Mouse (Mus musculus): ENCODE data around the gene Haus7.

DNA sequence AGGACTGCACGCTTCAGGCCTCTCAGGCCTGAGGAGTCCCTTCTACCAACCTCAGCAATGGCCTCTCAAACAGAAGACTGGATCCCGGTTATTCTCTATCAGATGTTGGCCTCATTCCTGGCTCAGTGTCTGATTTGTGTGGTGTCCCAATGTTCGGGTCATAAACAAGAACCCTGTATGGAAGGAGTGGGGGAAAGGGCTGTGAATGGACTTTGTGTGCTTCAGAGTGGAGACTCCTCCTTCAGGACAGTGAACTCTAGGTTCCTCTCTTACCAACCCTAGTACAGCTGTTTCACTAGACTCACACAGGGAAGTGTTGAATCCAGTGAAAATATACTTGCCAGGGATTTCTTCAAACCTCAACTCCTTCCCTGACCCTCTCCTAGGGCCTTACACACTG is 9.5 kb upstream of the Haus7 start:
- TF ChIP-seq CTCF (IDR thresholded peaks at IDR 0.05; ENCODE audit: borderline replicate concordance, insufficient read depth, low read depth, low read length) = no peak
- no peak for TF ChIP-seq POLR2A (IDR thresholded peaks at IDR 0.05; ENCODE audit: borderline replicate concordance, insufficient read depth, low read length)

Measured in cerebellum, adult 2 months (tissue).